Mouse (Mus musculus) c-Kit-negative CD71-positive TER-119-positive erythroid progenitor cells, embryonic 14.5 days (primary cell): ENCODE results near the gene Arg2.
A peak's percentile ranks its signal among the peaks of the same experiment; 100 is the strongest.

ENCODE experiments used
- DNase-seq: peaks from one replicate; pipeline ENCODE4 v3.0.0-alpha.2; 2013; ENCODE audit warnings: low read depth, low spot score

Arg2 gene

GRCm38 (mm10) chr12:79130299-79131177, at the start of gene Arg2:
TSS of gene Arg2 (plus strand) at chr12:79130777.
- DNase-seq, result peak; percentile 4

DNA sequence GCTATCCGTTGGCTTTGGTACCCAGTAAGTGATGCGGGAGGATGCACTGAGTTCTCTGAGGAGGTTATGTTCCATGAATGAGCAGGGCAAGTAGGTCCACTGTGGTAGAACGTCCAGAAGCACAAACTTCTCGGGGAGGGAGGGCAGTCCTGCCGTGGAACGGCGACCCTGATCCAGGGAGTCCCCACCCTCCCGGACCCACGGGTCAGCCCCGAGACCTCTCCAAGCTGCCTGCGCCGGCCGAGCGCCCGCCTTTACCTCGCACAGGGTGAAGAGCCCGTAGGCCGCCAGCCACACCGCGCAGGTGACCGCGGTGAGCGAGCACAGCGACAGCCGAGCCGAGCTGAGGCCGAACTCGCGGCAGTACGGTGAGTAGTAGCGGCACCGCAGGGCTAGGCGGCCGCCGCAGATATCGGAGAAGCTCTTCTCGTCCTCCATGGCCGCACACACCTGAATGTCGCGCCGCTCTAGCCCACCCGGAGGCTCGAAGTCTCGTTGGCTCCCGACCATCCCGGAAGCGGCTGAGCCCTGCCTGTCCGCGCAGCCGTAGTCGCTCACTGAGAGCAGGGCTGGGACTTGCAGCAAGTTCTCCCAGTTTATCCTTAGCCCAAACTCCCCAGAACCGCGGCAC, 41.3 kb upstream of the Arg2 start, which contains the start of gene Pigh:
Gene Pigh (minus strand): TSS at position 470 of the 631 bp plus-strand sequence.
- DNase-seq, result peak; percentile 68

GRCm38 (mm10) chr12:79092569-79092968, 38.0 kb upstream of the Arg2 start:
- DNase-seq, result peak; percentile 27

GRCm38 (mm10) chr12:79097106-79097752, 33.3 kb upstream of the Arg2 start:
- no peak for DNase-seq

DNA sequence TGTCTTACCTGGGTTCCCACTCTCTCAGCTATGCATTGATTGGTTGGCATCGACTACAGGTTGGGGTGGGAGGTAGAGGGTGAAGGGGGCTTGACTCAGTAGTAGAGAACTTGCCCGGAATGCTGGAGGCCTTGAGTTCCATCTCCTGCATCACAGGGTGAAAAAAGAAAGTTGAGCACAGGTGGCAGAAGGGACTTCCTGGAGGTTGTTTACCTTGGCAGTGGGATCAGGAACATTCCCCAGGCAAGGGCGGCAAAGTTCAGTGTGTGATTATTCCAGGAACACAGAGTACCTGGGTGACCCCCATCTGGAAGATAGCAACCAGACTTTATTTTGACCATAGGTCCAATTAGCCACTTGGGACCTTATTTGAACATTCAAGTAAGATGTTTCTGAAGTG, 26.8 kb upstream of the Arg2 start:
- no peak for DNase-seq

GRCm38 (mm10) chr12:79104544-79104943, 26.0 kb upstream of the Arg2 start:
- no peak for DNase-seq

DNA sequence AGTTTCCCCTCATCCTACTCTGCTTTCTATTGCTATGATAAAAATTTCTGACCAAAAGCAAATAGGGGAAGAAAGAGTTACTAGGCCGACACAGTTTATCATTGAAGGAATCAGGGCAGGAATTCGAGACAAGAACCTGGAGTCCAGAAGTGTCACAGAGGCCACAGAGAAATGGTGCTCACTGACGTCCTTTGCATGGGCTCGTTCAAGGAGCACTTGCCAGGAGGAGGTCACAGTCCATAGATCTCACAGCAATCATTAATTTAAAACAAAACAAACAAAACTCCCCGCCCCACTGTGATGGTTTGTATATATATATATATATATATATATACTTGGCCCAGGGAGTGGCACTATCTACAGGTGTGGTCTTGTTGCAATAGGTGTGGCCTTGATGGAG, 25.3 kb upstream of the Arg2 start:
- DNase-seq, result no peak

- DNase-seq, result no peak
Measured at GRCm38 (mm10) chr12:79118991-79119390, 11.6 kb upstream of the Arg2 start.

DNA sequence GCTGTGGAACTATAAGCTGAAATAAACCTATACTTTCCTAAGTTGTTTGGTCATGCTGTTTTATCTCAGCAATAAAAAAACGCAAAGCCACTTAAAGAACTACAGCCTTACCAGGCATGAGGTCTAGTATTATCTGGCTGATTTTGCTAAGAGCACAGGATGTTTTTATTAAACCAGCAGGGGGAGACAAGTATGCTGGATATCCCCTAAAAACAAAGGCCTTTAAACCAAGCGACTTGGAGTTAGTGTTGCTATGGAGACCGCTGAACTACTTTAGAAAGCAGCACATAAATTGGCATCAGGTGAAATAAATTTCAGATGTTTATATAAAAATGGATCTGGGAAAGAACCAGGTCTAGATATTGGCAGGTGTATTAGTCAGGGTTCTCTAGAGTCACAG, 7.8 kb upstream of the Arg2 start:
- DNase-seq, result no peak

DNA sequence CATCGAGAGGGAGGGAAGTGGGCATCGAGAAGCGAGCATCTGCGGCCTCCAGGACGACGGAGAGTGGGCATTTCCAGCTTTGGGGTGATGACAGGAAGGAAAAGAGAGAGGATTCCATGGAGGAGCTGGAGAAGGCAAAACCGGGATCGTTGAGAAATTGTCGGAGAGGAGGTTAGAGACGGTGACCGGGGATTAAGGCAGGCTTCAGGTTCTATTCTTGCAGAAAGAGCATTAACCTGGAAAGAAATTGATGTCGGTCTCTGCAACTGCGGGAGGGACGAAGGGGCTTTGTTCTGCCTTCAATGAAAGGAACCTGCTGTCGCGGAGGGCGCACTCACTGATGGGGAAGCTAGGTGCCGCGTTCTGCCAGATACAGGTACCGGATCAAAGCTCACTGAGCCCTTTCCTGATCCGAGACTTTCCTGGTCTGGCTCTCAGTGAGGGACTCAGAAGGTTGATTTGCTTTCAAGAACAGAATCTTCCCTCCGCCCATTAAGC, 650 bp downstream of the Arg2 start:
- no peak for DNase-seq

GRCm38 (mm10) chr12:79131706-79132460, 1.3 kb downstream of the Arg2 start:
- DNase-seq, result no peak

- no peak for DNase-seq
Measured at GRCm38 (mm10) chr12:79134676-79135075, 4.1 kb downstream of the Arg2 start.

- no peak for DNase-seq
Measured at GRCm38 (mm10) chr12:79135105-79135504, 4.5 kb downstream of the Arg2 start.

DNA sequence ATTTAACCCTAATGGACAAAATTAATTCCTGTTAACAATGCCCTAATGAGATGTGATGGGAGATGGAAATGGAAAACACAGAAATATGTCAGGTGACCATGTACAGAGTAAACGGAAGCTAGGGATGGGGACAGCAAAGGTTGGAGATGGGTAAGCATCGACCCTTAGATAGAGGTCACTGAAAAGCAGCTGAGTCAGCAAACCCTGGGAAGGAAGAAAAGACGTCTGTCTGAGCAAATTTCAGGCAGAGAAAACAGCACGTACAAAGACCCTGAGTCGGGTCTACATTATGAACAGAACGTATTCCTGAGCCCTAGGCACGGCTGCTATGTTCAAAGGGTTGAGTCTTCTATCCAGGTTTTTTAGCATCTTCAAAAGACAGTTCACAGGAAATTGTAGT, 6.4 kb downstream of the Arg2 start:
- no peak for DNase-seq

- no peak for DNase-seq
Measured at GRCm38 (mm10) chr12:79138999-79139398, 8.4 kb downstream of the Arg2 start.

DNA sequence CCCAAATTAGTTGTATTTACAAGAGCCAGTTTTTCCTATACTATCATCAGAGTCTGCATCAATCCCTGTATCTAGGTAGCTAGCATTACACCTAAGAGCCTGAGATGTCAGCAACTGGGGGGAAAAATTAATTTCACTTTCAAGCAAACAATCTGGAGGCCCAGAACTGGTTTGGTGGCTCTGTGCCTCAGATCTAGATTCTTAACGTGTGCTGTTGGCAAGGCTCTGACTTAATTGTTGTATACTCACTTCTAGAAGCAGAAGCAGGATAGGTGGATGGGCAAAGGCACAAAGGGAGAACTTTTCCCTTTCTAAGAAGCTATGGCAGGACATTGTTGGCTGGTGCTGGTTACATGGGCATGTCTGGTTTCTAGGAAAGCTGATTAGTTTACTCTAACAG, 8.8 kb downstream of the Arg2 start:
- DNase-seq, result no peak

DNA sequence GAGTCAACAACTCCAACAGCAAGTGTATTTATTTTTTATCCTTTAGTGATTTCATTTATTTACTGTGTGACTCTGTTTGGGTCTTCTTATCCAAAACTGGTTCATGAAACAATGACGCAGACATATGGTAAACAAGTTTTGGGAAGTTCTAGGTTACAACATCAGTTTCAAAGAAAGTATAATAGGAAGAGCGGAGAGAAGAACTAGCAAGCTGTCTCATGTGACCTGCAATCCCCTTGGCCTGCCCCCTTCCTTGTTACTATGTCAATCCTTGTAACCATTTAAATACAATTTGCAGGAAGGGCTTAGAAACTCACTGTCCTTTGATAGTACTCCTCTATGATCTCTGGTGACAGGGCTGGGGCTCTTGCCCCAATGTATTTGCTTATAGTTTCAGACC, 10.2 kb downstream of the Arg2 start:
- DNase-seq, result no peak

- no peak for DNase-seq
Measured at GRCm38 (mm10) chr12:79141384-79141783, 10.8 kb downstream of the Arg2 start.

DNA sequence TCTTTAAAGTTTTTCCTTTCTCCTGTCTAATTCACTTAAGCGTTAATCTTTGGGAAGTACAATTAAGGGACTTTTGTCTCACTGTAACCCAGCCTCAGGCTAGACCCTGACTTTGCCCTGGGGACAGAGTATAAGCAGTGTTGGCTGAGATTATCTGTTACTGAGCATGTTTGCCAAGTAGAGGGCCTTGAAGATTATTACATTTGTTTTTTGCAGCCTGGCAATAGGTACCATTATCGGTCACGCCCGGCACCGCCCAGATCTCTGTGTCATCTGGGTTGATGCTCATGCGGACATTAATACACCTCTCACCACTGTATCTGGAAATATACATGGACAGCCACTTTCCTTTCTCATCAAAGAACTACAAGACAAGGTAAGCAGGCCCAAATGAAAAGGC, 19.1 kb downstream of the Arg2 start:
- DNase-seq, result no peak

GRCm38 (mm10) chr12:79162876-79163275, 32.3 kb downstream of the Arg2 start:
- no peak for DNase-seq

DNA sequence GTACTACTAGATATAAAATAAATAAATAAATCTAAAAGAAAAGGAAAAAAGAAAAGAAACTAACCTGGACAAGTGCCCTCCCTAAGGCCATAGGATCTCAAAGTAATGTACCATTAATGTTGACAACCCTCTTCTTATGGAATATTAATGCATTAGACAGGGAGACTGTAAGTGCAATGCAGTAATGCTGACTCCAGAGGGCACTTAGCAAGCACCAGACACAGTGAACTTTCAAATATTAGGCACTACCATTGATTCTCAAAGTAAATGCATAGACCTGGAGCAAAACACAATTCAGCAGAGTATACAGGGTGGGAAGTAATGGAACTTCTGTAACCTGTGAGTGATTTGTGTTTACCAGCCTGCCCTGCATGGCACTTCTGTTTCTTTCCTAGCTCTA, 38.6 kb downstream of the Arg2 start:
- no peak for DNase-seq

- no peak for DNase-seq
Measured at GRCm38 (mm10) chr12:79170421-79170820, 39.8 kb downstream of the Arg2 start.
